Mouse (Mus musculus): ENCODE measurements at regions not wholly inside any gene's neighbourhood (a gene's known extent, or its start where the extent isn't known, plus 50 kb on each side); places are given as distances from the start of the nearest gene placed in this dataset.

- Histone ChIP-seq H3K27ac (ENCODE audit: insufficient read depth, low read length) (no peak overlapping the region), H3K4me1 (ENCODE audit: control insufficient read depth, insufficient read depth, low read length) (no peaks in the 10 kb centered on the region), H3K4me3 (ENCODE audit: insufficient read depth, low read length) (no peak overlapping the region)
- TF ChIP-seq POLR2A (IDR thresholded peaks at IDR 0.05; ENCODE audit: extremely low read depth, insufficient read depth, low read length) (no peak), CTCF (IDR thresholded peaks at IDR 0.05; ENCODE audit: extremely low read depth, insufficient read depth, low read length) (no peak)
Measured at GRCm38 (mm10) chr14:80418810-80419325, 435.0 kb downstream of the Olfm4 start.

GRCm38 (mm10) chr14:80443820-80444219, 459.9 kb downstream of the Olfm4 start:
- no peak for TF ChIP-seq CTCF (IDR thresholded peaks at IDR 0.05; ENCODE audit: extremely low read depth, insufficient read depth, low read length)
- no peak for TF ChIP-seq POLR2A (IDR thresholded peaks at IDR 0.05; ENCODE audit: extremely low read depth, insufficient read depth, low read length)
- no peak overlapping the region for H3K4me3 ChIP-seq (ENCODE audit: insufficient read depth, low read length)
- no peak overlapping the region for H3K27ac ChIP-seq (ENCODE audit: insufficient read depth, low read length)
- H3K4me1 ChIP-seq (ENCODE audit: control insufficient read depth, insufficient read depth, low read length), result no peaks in the 10 kb centered on the region

- Histone ChIP-seq H3K27ac (ENCODE audit: insufficient read depth, low read length) (no peak overlapping the region), H3K4me1 (ENCODE audit: control insufficient read depth, insufficient read depth, low read length) (no peaks in the 10 kb centered on the region), H3K4me3 (ENCODE audit: insufficient read depth, low read length) (no peak overlapping the region)
- no peak for TF ChIP-seq POLR2A (IDR thresholded peaks at IDR 0.05; ENCODE audit: extremely low read depth, insufficient read depth, low read length)
- no peak for TF ChIP-seq CTCF (IDR thresholded peaks at IDR 0.05; ENCODE audit: extremely low read depth, insufficient read depth, low read length)
Measured at GRCm38 (mm10) chr14:80471470-80471869, 487.6 kb downstream of the Olfm4 start.

- Histone ChIP-seq H3K4me1 (ENCODE audit: control insufficient read depth, insufficient read depth, low read length) (no peaks in the 10 kb centered on the region), H3K4me3 (ENCODE audit: insufficient read depth, low read length) (no peak overlapping the region), H3K27ac (ENCODE audit: insufficient read depth, low read length) (no peak overlapping the region)
- TF ChIP-seq POLR2A (IDR thresholded peaks at IDR 0.05; ENCODE audit: extremely low read depth, insufficient read depth, low read length) (no peak), CTCF (IDR thresholded peaks at IDR 0.05; ENCODE audit: extremely low read depth, insufficient read depth, low read length) (no peak)
Measured at GRCm38 (mm10) chr14:80479918-80480317, 496.0 kb downstream of the Olfm4 start.

- no peaks in the 10 kb centered on the region for H3K4me1 ChIP-seq (ENCODE audit: control insufficient read depth, insufficient read depth, low read length)
- TF ChIP-seq CTCF (IDR thresholded peaks at IDR 0.05; ENCODE audit: extremely low read depth, insufficient read depth, low read length) (no peak), POLR2A (IDR thresholded peaks at IDR 0.05; ENCODE audit: extremely low read depth, insufficient read depth, low read length) (no peak)
- H3K4me3 ChIP-seq (ENCODE audit: insufficient read depth, low read length), result no peak overlapping the region
- H3K27ac ChIP-seq (ENCODE audit: insufficient read depth, low read length), result no peak overlapping the region
Measured at GRCm38 (mm10) chr14:80482771-80483170, 498.9 kb downstream of the Olfm4 start.

GRCm38 (mm10) chr14:80484256-80484655, 500.4 kb downstream of the Olfm4 start:
- H3K27ac ChIP-seq (ENCODE audit: insufficient read depth, low read length), result no peak overlapping the region
- TF ChIP-seq POLR2A (IDR thresholded peaks at IDR 0.05; ENCODE audit: extremely low read depth, insufficient read depth, low read length) (no peak), CTCF (IDR thresholded peaks at IDR 0.05; ENCODE audit: extremely low read depth, insufficient read depth, low read length) (no peak)

GRCm38 (mm10) chr14:80485149-80485548, 501.3 kb downstream of the Olfm4 start:
- TF ChIP-seq POLR2A (IDR thresholded peaks at IDR 0.05; ENCODE audit: extremely low read depth, insufficient read depth, low read length) (no peak), CTCF (IDR thresholded peaks at IDR 0.05; ENCODE audit: extremely low read depth, insufficient read depth, low read length) (no peak)
- H3K4me1 ChIP-seq (ENCODE audit: control insufficient read depth, insufficient read depth, low read length), result no peaks in the 10 kb centered on the region
- H3K4me3 ChIP-seq (ENCODE audit: insufficient read depth, low read length), result no peak overlapping the region
- no peak overlapping the region for H3K27ac ChIP-seq (ENCODE audit: insufficient read depth, low read length)

More at GRCm38 (mm10) chr14:80484256-80484655, 500.4 kb downstream of the Olfm4 start:
- Histone ChIP-seq H3K4me1 (ENCODE audit: control insufficient read depth, insufficient read depth, low read length) (no peaks in the 10 kb centered on the region), H3K4me3 (ENCODE audit: insufficient read depth, low read length) (no peak overlapping the region)

- H3K4me1 ChIP-seq (ENCODE audit: control insufficient read depth, insufficient read depth, low read length), result no peaks in the 10 kb centered on the region
- no peak for TF ChIP-seq CTCF (IDR thresholded peaks at IDR 0.05; ENCODE audit: extremely low read depth, insufficient read depth, low read length)
- TF ChIP-seq POLR2A (IDR thresholded peaks at IDR 0.05; ENCODE audit: extremely low read depth, insufficient read depth, low read length), result no peak
- no peak overlapping the region for H3K4me3 ChIP-seq (ENCODE audit: insufficient read depth, low read length)
- H3K27ac ChIP-seq (ENCODE audit: insufficient read depth, low read length), result no peak overlapping the region
Measured at GRCm38 (mm10) chr14:80486605-80487004, 502.7 kb downstream of the Olfm4 start.

GRCm38 (mm10) chr14:80492043-80492900, 508.4 kb downstream of the Olfm4 start:
- H3K27ac ChIP-seq (ENCODE audit: insufficient read depth, low read length), result no peak overlapping the region
- no peak overlapping the region for H3K4me3 ChIP-seq (ENCODE audit: insufficient read depth, low read length)
- TF ChIP-seq CTCF (IDR thresholded peaks at IDR 0.05; ENCODE audit: extremely low read depth, insufficient read depth, low read length) (no peak), POLR2A (IDR thresholded peaks at IDR 0.05; ENCODE audit: extremely low read depth, insufficient read depth, low read length) (no peak)
- no peaks in the 10 kb centered on the region for H3K4me1 ChIP-seq (ENCODE audit: control insufficient read depth, insufficient read depth, low read length)

GRCm38 (mm10) chr14:80492901-80493279, 509.0 kb downstream of the Olfm4 start:
- Histone ChIP-seq H3K4me3 (ENCODE audit: insufficient read depth, low read length) (no peak overlapping the region), H3K4me1 (ENCODE audit: control insufficient read depth, insufficient read depth, low read length) (no peaks in the 10 kb centered on the region), H3K27ac (ENCODE audit: insufficient read depth, low read length) (no peak overlapping the region)
- TF ChIP-seq POLR2A (IDR thresholded peaks at IDR 0.05; ENCODE audit: extremely low read depth, insufficient read depth, low read length), result no peak
- no peak for TF ChIP-seq CTCF (IDR thresholded peaks at IDR 0.05; ENCODE audit: extremely low read depth, insufficient read depth, low read length)
